Mouse (Mus musculus): Measurements from ENCODE around the gene Sdc3.

Gene Sdc3

DNA sequence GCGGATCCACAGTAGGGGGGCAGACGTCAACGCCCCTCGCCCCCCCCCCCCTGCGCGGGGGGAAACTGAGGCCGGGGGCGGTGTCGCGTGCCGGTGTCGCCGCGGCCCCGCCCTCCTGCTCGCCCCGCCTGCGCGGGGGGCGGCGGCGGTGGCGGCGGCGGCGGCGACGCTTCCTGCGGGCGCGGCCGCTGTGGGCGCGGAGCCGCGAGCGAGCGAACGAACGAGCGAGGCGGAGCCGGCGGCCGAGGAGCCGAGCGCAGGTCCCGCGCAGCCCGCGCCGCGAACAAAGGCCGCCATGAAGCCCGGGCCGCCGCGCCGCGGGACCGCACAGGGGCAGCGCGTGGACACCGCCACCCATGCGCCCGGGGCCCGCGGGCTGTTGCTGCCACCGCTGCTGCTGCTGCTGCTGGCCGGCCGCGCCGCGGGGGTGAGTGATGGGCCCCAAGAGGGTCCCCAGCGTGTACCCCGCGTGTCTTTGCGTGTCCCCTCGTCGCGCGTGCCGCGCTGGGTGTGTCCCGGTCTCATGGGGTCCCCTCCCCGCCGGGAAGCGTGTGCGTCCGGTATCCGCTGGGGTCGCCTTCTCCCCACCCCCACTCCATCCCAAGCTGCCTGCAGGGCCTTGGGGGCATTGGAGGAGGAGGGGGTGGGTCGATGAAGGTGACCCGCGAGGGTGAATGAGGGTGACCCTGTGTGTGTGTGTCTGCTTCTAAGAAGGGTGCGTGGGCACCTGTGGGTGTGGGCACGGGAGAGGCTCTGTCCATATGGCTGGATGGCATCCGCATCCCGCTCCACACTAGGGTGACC lies at the start of gene Sdc3:
Sdc3 (plus strand) TSS at position 162 of the 804 bp plus-strand sequence.
- peak; percentile 39 to 57 for DNase-seq

DNA sequence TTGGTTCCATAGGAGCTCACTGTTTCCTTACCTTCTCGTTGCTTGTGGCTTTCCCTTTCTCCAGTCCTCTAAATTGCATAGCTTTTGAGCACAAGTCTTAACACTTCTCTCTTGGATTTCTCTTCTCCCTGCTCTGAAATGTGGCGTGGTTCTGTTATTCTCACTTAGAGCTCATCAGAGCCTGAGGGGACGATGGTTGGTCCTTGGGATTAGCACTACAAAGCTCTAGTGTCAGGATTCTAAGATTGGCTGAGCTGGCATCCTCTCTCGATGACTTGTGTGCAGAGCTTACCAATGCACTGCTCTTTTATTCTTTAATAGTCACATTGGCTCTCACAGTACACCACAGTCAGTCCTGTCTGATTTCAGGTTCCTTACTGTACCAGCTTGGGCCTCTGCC lies 48.3 kb upstream of the Sdc3 start:
- DNase-seq = no peak

DNA sequence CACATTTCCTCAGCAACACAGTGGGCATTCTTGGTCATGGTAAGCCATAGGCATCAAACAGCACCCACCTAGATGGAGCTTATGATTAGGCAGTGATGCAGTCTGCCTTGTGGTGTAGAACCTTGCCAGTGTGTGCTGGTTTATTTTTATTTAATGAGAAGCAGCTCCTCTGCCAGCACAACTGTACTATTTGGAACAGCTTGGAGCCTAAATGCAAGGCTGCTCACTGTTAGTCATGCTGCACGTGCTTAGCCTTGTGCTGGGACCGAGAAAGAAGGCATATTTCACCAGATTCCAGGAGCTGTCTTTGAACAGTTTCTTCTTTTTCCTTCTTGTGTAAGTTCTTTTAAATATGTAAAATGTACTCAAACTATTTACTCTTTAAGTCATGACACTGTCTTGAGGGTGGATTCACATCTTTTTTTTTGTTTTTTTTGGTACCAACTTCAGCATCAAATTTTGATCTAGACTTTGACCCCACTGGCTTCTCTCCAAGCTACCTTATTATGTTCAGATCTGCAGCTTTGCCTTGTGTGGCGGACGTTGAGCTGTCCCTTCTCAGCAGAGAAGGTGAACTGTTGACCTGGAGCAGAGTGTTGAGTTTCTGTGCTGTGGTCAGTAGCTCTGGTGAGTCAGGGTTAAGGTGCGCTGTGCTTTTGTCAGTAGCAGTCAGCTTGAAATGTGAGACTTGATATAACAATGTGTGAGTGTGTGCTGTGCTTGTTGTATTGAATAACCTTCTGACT lies 46.6 kb upstream of the Sdc3 start:
- no peak for DNase-seq

DNA sequence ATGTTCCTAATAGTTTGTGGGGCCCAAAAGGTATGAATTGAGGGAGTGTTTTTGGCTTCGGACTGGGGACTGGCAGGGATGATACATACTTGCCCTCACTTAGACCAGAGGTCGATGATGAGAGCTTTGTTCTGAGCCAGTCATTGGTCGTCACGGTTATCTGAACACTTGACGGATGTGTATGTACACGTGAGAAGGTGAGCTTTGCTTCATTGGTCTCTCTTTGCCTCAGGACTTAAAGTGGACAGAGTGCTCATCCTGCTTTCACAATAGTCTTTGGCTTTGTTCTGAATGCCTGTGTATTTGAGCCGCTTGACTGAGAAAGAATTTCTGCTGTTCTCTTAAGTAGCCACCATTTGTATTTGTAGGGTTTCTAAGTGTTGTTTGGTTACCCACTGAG lies 42.8 kb upstream of the Sdc3 start:
- no peak for DNase-seq

DNA sequence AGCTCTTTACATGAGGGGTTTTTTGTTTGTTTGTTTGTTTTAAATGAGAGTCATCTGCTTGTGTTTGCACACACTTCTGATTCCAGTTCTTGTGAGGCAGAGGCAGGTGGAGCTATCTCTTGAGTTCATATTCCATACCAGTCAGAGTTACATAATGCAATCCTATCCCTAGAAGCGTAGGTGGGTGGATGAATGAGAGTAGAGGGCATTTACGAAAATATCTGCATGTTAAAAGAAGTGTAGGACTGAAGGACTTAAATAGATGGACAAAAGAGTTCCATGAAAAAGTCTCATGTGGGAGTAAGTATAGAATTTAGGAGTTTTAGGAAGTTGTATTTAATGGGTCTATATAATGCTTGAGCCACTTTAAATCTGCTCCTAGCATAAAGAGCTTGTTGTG lies 40.4 kb upstream of the Sdc3 start:
- no peak for DNase-seq

DNA sequence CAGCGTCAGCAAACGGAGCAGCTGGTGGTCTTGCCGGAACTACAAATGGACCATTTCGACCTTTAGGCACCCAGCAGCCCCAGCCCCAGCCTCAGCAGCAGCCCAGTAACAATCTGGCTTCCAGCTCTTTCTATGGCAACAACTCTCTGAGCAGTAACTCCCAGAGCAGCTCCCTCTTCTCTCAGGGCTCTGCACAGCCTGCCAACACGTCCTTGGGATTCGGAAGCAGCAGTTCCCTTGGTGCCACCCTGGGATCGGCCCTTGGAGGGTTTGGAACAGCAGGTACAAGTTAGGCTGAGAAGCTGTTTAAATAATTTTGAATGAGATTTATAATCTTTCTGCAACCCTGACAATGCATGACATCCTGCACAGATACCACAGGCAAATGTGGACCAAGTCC lies 39.7 kb upstream of the Sdc3 start:
- no peak for DNase-seq

DNA sequence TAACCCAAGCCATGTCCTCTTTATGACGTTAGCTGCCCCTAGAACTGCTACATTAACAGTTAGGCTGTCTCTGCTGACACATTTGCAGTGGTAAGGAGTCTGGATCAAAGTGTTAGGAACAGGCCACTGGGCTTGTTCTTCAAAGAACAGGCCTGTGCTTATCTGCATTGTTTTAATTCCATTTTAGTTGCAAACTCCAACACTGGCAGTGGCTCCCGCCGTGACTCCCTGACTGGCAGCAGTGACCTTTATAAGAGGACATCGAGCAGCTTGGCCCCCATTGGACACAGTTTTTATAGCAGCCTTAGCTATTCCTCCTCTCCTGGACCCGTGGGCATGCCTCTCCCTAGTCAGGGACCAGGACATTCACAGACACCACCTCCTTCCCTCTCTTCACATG lies 38.6 kb upstream of the Sdc3 start:
- DNase-seq = no peak

DNA sequence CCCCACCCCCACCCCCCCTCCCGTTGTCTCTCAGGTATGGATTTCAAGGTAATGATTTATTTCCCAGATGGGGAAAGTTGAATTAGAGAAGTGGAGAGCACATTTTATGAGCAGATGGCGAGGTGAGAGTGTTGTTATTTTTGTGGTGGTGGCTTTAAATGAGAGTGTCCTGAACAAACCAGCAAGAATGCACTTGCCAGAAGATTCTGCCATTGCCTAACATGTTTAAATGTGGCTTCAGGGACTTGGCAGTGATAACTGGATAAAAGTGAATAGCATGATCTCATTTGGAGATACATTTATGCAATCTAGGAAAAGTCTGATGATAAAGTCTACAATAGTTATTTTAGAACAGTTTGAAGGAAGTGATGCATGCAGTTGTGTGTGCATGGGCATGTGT lies 37.6 kb upstream of the Sdc3 start:
- DNase-seq = no peak

DNA sequence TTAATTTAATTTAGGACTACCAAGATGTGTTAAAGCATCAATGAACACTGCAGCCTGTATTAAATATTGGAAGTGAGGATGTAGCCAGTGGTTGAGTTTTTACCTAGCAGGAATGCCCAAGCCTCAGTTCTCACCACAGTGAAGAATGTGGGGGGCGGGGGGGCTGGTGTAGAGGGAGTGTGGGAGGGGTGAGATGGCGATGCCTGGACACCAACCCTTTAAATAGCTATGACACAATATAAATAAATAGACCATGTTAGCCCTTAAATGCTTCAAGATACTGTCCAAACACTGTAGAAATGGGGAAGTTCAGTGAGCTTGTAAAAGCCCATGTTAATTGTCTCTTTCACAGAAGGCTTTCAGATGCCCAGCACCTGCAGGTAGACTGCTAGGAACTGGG lies 32.5 kb upstream of the Sdc3 start:
- DNase-seq = no peak

DNA sequence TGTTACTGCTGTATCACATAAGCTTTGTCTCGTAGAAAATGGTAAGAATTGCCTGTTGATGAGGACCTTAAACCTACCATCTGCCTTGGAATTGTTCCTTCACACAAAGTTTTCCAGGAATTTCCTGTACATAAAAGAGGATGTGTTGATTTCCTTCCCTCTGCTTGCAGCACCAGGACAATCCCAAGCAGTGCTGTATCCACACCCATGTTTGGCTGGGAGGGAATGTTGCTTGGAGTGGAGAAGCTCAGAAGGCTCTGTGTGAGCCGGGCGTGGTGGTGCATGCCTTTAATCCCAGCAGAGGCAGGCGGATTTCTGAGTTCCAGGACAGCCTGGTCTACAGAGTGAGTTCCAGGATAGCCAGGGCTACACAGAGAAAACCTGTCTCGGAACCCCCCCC lies 30.5 kb upstream of the Sdc3 start:
- no peak for DNase-seq

DNA sequence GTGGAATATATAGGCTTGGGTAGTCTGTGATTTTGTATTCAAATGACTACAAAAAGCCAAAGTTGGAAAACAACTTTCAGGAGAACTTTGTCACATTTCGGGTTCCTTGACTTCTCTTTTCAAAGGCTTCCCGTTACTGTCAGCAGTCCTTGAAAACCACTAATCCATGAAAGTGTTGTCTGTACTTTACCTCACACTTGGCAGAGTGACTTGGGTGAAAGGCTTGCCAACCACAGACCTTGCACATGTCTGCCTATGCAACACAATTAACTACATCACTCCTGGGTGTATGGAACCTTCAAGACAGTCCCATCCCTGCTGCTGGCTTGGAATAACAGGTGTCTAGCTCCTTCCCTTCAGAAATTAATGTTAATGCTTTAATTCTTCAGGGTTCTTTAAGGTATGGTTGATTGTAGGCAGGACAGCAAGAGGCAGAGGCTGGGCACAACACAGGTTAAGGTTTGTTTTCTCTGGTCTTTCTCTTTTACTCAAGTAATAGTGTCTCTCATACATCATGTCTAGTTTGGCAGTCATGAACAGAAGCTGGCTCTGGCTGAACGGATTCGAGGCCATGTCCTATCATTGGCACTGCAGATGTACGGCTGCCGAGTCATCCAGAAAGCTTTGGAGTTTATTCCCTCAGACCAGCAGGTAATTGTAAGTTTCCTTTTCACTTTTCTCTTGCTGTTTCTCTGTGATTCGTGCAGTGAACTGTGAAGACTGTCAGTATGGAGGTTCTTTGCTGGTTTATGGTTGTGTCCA lies 26.8 kb upstream of the Sdc3 start:
- DNase-seq = no peak

DNA sequence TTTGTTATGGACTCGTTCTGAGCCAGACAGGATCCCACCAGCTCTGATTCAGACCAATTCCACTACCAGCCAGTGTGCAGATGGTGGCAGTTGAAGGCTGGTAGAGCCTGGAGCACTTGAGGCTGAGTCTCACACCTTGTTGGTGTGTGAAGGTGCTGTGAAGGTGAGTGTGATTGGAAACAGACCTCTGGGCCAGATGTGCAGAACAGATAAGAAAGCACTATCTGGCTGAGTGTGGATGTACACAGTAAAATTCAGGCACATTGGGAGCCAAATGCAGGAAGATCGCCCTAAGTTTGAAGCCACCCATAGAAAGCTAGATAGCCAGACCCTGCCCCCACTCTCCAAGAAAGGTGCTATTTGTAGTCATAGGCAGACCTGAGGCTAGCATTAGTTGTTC lies 25.9 kb upstream of the Sdc3 start:
- DNase-seq = no peak

DNA sequence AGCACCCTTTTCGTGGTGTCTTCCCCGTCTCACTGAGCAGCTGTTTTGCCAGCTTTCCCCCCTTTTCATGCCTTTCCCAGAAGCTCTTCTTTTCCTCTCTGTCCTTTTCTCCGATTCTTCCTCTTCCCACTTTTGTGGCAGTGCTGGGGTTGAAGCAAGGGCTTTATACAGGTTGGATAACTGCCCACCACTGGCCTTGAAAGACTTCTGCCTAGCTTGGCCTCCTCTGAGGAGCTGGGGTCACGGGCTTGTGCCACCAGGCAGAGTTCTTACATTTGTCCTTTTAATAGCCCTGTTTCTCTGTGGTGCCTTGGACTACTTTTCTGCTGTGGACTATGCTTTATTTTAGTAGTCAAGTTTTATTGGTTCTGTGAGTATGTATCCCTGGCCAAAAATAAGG lies 25.4 kb upstream of the Sdc3 start:
- DNase-seq = no peak

DNA sequence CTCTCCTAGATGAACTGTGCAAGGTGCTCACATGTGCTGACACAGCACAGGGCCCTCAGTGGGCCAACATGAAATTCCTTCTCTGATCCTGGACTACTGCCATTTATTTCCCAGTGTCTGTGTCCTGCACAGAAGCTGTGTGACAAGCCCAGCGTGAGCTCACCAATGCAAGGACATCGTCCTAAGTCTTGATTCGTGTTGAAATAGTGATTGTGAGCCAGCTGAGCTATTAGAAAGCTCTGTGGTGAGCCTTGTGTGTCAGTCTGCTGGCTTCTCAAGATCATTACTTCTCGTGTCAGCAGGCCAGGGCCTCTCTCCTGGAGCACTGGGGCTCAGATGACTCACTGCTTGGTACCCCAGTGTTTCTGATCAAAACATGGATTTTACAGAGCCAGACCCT lies 18.4 kb upstream of the Sdc3 start:
- no peak for DNase-seq

DNA sequence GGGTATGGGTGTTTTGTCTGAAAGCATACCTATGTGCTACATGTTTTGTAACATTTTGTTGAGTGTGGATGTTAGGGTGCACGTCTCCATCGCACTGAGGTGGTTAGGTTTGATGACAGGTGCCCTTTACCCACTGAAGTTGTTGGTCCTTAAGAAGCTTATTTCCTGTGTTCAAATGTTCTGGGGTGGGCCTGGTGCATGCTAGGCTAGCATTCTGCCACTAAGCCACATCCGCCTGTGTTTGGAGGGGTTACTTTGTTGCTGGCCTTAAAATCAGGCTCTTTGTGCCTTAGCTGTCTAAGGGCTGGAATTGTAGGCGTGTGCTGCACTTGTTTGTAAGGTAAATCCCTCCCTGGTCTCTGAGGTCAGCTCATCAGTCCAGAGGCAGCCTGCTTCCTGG lies 17.5 kb upstream of the Sdc3 start:
- DNase-seq = no peak

DNA sequence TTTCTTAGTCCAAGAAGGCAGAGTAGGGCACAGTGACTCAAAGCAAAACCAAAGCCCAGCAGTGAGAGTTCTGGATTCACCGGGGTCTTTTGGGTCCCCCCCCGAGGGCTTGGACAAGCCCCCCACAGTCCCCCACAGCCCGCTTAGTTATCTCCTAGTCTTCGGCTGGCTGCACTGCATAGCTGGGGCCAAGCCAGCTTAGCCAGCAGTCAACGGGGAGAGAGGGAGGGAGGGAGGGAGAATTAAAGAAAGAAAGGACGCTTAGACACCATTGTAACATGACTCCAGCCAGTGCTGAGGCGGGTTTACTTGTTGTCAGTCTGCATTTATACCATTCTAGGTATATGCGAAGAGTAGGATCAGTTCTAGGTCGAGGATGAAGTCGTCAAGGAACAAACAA lies 14.7 kb upstream of the Sdc3 start:
- no peak for DNase-seq

DNA sequence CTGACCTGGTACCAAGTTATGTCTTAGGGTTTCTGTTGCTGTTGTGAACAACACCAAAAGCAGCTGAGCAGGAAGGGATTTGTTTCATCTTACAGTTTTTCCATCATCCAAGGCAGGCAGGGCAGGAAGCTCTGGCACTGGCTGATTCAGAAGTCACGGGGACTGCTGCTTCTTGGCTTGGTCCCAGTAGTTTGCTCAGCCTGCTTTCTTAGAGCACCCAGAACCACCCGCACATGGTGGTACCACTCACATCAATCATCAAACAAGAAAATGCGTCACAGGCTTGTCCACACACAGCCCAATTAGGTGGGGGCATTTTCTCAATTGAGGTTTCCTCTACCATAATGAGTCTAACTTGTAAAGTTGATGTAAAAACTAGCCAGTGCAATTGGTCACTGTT lies 13.3 kb upstream of the Sdc3 start:
- no peak for DNase-seq

DNA sequence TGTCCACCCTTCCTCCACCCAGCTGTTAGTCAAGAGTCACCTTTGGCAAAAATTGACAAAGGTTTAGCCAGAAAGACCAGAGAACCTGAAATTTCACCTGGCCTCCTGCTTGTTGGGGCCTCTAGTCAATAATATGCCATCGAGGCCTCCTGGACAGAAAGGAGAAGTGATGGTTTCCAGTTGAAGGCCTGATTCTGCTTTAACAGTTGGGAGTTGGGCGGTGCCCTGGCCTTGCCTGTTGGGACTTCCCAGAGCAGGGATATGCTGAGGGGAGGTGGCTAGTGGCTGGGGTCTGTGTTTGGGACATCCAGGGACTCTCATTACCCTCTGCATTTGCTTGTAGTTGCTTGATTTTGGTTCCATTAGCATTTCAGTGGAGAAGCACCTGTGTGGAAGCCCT lies 9.8 kb upstream of the Sdc3 start:
- no peak for DNase-seq

DNA sequence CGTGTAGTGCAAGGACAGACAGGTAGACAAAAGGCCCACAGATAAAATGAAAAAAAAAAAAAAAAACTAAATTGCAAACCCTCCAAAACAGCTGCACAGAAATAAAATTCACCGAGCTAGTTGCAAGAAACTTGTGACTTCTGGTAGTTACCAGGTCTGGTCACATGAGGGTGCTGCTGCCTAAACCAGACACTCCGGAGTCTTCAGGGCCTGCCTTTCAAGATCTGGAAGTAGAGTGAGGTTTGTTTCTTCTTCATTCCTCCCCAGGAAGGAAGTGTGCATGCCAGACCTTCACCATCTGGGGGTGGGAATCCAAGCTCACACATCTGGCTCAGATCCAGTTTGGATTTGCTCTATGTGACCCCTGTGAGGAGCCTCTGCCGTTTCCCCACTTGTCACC lies 7.6 kb upstream of the Sdc3 start:
- peak; percentile 56 to 60 for DNase-seq

DNA sequence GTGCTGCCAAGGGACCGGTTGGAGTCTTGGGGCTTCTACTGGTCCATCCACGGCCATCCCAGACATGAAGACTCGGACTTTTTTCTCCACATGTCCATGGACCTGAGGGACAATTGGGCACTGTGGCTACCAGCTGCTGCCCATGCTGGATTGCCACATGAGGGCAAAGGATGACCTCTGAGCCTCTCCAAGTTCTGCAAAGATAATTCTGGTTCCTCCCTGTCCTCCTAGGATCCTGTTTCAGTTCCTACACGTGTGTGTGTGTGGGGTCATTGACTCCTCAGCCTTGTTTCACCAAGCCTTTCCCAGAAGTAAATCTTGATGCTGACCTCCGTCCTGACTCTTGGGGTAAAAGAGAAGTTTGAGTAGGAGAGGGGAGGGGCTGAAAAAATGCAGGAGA lies 4.8 kb upstream of the Sdc3 start:
- no peak for DNase-seq

DNA sequence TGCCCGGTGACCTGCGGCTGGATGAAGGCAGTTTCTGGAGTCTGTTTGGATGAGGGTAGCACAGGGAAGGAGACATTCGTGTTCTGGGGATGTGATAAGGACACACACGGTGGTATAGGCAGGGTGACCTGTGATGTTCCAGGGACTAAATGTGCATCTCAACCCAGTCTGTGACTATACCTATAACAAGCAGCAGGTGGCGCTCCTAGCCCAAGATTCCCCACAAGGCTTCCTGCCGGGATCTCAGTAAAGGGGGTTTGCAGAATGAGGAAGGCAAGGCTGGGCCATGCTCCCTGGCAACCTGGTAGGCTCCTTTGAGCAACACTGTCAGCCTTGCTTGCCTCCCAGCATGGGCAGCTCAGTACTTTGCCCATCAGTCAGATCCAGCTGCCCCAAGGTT lies 2.2 kb upstream of the Sdc3 start:
- DNase-seq = peak; percentile 83 to 92

DNA sequence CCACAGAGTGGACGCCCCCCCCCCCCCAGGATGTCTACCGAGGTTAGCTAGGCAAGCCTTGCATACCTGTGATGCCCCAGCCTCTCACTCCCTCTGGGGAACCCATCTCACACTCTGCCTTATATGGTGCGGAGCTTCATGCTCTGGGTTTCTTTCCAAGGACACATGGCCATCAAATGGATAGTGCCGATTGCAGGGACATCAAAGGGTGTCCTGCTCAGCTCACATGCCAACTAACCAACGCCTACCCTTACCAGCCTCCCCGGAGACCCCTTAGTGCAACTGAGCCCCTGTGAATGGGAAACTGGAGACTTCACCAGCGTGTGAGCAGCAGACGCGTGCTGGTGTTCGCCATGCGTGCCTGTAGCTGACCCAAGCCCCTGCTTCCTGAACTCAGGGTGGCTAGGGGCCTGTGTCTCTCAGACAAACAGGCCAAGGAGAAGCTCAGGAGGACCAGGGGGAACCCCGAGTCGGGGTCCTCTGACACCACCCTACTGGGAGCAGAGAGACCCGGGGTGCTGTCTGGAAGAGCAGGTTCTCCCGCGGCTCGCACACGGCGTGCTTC lies 444 bp upstream of the Sdc3 start:
- no peak for DNase-seq

DNA sequence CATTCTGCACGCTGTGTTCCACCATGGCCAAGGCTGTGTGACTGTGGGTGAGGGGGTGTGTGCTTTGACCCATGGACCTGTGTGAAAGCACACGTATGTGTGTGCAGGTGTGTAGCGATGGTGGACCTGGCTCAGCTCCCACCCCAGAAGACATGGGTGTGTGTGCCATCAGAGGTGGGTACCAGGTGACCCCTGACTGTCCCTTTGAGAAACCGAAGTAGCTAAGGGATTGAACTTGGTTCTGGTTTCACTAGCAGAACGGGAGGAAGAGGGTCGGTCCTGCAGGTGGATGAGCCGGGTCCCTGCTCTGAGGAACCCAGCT lies 804 bp downstream of the Sdc3 start:
- no peak for DNase-seq

DNA sequence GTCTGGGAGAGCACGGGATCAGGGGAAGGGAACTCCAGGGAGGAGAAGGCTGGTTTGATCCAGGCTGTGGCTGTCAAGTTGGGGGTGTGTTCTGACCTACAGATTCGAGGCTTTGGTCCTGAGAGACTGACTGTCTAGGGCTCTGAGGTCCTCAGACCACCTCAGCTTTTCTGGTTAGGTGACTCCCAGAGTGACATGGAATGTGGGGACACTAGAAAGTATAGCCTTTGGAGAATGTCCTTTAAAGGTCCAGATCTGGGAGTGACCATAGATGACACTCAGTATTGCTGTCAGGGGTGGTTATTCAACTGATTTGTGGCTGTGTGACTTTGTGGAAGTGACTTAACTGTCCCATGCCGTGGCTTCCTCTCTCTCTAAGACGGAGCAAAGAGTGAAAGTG lies 2.4 kb downstream of the Sdc3 start:
- DNase-seq = no peak
